Mouse (Mus musculus) kidney, embryonic 16.5 days (tissue): ENCODE measurements around the gene Olfr448. TPM values are rescaled to one million over a fixed set of nuclear protein-coding genes. Genes with fewer than 3 reads are reported as not detected.

Experiments used
- ATAC-seq: fragments of 200-750 bp; cut with Nextera tagmentation; 2 replicates; pipeline ENCODE4 v1.8.0; 2017; ENCODE audit warnings: moderate TSS enrichment; ENCODE audit not compliant: low FRiP score, low TSS enrichment
- H3K27ac ChIP-seq: fragments of 300-500 bp; sonication (generic); 2 replicates; pipeline ENCODE4 v1.5.1; 2014; ENCODE audit warnings: low read length
- H3K27me3 ChIP-seq: fragments of 300-500 bp; sonication (generic); 2 replicates; pipeline ENCODE4 v1.6.1; 2014; ENCODE audit warnings: low read length, control low read depth, mixed read lengths; ENCODE audit not compliant: insufficient read depth
- H3K36me3 ChIP-seq: fragments of 300-500 bp; sonication (generic); 2 replicates; pipeline ENCODE4 v1.6.1; 2014; ENCODE audit warnings: low read length, control low read depth, mixed read lengths; ENCODE audit not compliant: insufficient read depth
- H3K4me1 ChIP-seq: fragments of 300-500 bp; sonication (generic); 2 replicates; pipeline ENCODE4 v1.6.1; 2014; ENCODE audit warnings: low read length, control low read depth, mixed read lengths; ENCODE audit not compliant: insufficient read depth
- H3K4me2 ChIP-seq: fragments of 300-500 bp; sonication (generic); replicated peaks from 2 replicates; pipeline ENCODE4 v1.6.1; 2014; ENCODE audit warnings: low read depth, low read length
- H3K4me3 ChIP-seq: fragments of 300-500 bp; sonication (generic); 2 replicates; pipeline ENCODE4 v1.5.1; 2014; ENCODE audit warnings: mild to moderate bottlenecking, low read length
- H3K9ac ChIP-seq: fragments of 300-500 bp; sonication (generic); replicated peaks from 2 replicates; pipeline ENCODE4 v1.6.1; 2014; ENCODE audit warnings: low read length
- H3K9me3 ChIP-seq: fragments of 300-500 bp; sonication (generic); 2 replicates; pipeline ENCODE4 v1.6.1; 2016; ENCODE audit warnings: low read length, control low read depth
- WGBS: fragments of 180-500 bp; shearing (Covaris S2); extraction: QIAGEN DNeasy Blood & Tissue Kit; methylation state at CpG from one replicate; pipeline ENCODE4 v1.1.7; 2014; 5-methylcytosine and 5-hydroxymethylcytosine counted together
- polyA plus RNA-seq: library from polyadenylated mRNA; unstranded; fragments of >200 nt; fragmentation: Nextera tagmentation; extraction: Ambion mirVana; gene quantifications from 2 replicates; pipeline ENCODE4 v1.2.1, GENCODE M21; 2015

Gene Olfr448
- polyA plus RNA-seq = not detected in 2 replicates

- 93% methylated on average over 1 of the region's 1 CpGs for WGBS
These were observed at the start of gene Olfr448 for GRCm38 (mm10) chr6:42890141-42890540. TSS of gene Olfr448 (plus strand) at chr6:42890441.

GRCm38 (mm10) chr6:42860222-42860819 is 29.9 kb upstream of the Olfr448 start:
- 10% methylated on average over 4 of the region's 4 CpGs for WGBS
- no peaks in the 10 kb centered on the region for H3K36me3 ChIP-seq
- no peak overlapping the region for H3K27ac ChIP-seq
- H3K27me3 ChIP-seq = no peaks in the 10 kb centered on the region
- no peaks in the 10 kb centered on the region for H3K4me1 ChIP-seq
- no peak for ATAC-seq
- no peaks in the 10 kb centered on the region for H3K9me3 ChIP-seq
- no peak overlapping the region for H3K4me3 ChIP-seq
- H3K9ac ChIP-seq = no peak overlapping the region
- H3K4me2 ChIP-seq = no peak overlapping the region

More at GRCm38 (mm10) chr6:42890141-42890540, at the start of gene Olfr448:
- no peaks in the 10 kb centered on the region for H3K27me3 ChIP-seq
- no peak within 1 kb of the TSS for H3K9ac ChIP-seq
- no peaks in the 10 kb centered on the region for H3K4me1 ChIP-seq
- H3K4me2 ChIP-seq = no peak within 1 kb of the TSS
- no peak within 1 kb of the TSS for H3K4me3 ChIP-seq
- H3K27ac ChIP-seq = no peak within 1 kb of the TSS
- ATAC-seq = no peak
- H3K36me3 ChIP-seq = no peaks in the 10 kb centered on the region
- no peaks in the 10 kb centered on the region for H3K9me3 ChIP-seq

- 79% methylated on average over 3 of the region's 3 CpGs for WGBS
- H3K36me3 ChIP-seq = no peaks in the 10 kb centered on the region
- no peak overlapping the region for H3K4me3 ChIP-seq
- H3K27ac ChIP-seq = no peak overlapping the region
- no peak for ATAC-seq
- H3K4me1 ChIP-seq = no peaks in the 10 kb centered on the region
- no peak overlapping the region for H3K4me2 ChIP-seq
- no peaks in the 10 kb centered on the region for H3K27me3 ChIP-seq
- no peaks in the 10 kb centered on the region for H3K9me3 ChIP-seq
- no peak overlapping the region for H3K9ac ChIP-seq
These were observed 20.5 kb upstream of the Olfr448 start for GRCm38 (mm10) chr6:42869695-42870094.

- Histone ChIP-seq H3K27ac (no peak overlapping the region), H3K9me3 (no peaks in the 10 kb centered on the region), H3K4me3 (no peak overlapping the region), H3K27me3 (no peaks in the 10 kb centered on the region), H3K36me3 (no peaks in the 10 kb centered on the region), H3K4me2 (no peak overlapping the region), H3K4me1 (no peaks in the 10 kb centered on the region), H3K9ac (no peak overlapping the region)
- no peak for ATAC-seq
These were observed 13.9 kb upstream of the Olfr448 start for GRCm38 (mm10) chr6:42876323-42876722.

- Histone ChIP-seq H3K9me3 (no peaks in the 10 kb centered on the region), H3K4me3 (no peak overlapping the region), H3K36me3 (no peaks in the 10 kb centered on the region), H3K27ac (no peak overlapping the region), H3K27me3 (no peaks in the 10 kb centered on the region), H3K4me2 (no peak overlapping the region), H3K4me1 (no peaks in the 10 kb centered on the region), H3K9ac (no peak overlapping the region)
- ATAC-seq = no peak
- 45% methylated on average over 1 of the region's 1 CpGs for WGBS
These were observed 10.1 kb downstream of the Olfr448 start for GRCm38 (mm10) chr6:42900345-42900744.

- H3K9ac ChIP-seq = no peak within 1 kb of the TSS
- no peak within 1 kb of the TSS for H3K4me3 ChIP-seq
- H3K27me3 ChIP-seq = no peaks in the 10 kb centered on the region
- H3K4me2 ChIP-seq = no peak within 1 kb of the TSS
- H3K27ac ChIP-seq = no peak within 1 kb of the TSS
- no peaks in the 10 kb centered on the region for H3K4me1 ChIP-seq
- no peak for ATAC-seq
- H3K36me3 ChIP-seq = no peaks in the 10 kb centered on the region
- H3K9me3 ChIP-seq = no peaks in the 10 kb centered on the region
These were observed 18.3 kb downstream of the Olfr448 start, which contains the start of gene Olfr447 for GRCm38 (mm10) chr6:42908578-42908977. TSS of gene Olfr447 (plus strand) at chr6:42908878.

- no peak within 1 kb of the TSS for H3K4me3 ChIP-seq
- H3K27ac ChIP-seq = no peak within 1 kb of the TSS
- H3K9ac ChIP-seq = no peak within 1 kb of the TSS
- no peak within 1 kb of the TSS for H3K4me2 ChIP-seq
- H3K4me1 ChIP-seq = no peaks in the 10 kb centered on the region
- H3K27me3 ChIP-seq = no peaks in the 10 kb centered on the region
- ATAC-seq = no peak
- WGBS = 68% methylated on average over 2 of the region's 2 CpGs
- no peaks in the 10 kb centered on the region for H3K9me3 ChIP-seq
- no peaks in the 10 kb centered on the region for H3K36me3 ChIP-seq
These were observed 30.8 kb downstream of the Olfr448 start, which contains the start of gene Olfr446 for GRCm38 (mm10) chr6:42921077-42921476. TSS of gene Olfr446 (plus strand) at chr6:42921377.

Other genes with a start within 250 kb of the Olfr448 start
- gene Tcaf2, start 245.2 kb upstream of the Olfr448 start, polyA plus RNA-seq = 6.1 and 7.0 TPM in 2 replicates
- gene Tcaf1, start 180.4 kb upstream of the Olfr448 start, polyA plus RNA-seq = 86.4 and 95.8 TPM in 2 replicates
- gene Olfr453, start 151.1 kb upstream of the Olfr448 start, polyA plus RNA-seq = not detected in 2 replicates
- not detected in 2 replicates for gene Olfr38, start 134.0 kb upstream of the Olfr448 start, polyA plus RNA-seq
- gene Olfr452, start 105.3 kb upstream of the Olfr448 start, polyA plus RNA-seq = not detected in 2 replicates
- gene Olfr450, start 78.5 kb upstream of the Olfr448 start, polyA plus RNA-seq = not detected in 2 replicates
- gene Olfr449, start 56.1 kb upstream of the Olfr448 start, polyA plus RNA-seq = not detected in 2 replicates
- not detected in 2 replicates for gene Olfr447, start 18.4 kb downstream of the Olfr448 start, polyA plus RNA-seq
- gene Olfr446, start 30.9 kb downstream of the Olfr448 start, polyA plus RNA-seq = not detected in 2 replicates
- not detected in 2 replicates for gene Olfr444, start 58.6 kb downstream of the Olfr448 start, polyA plus RNA-seq
- not detected in 2 replicates for gene Olfr441, start 215.9 kb downstream of the Olfr448 start, polyA plus RNA-seq